Mouse (Mus musculus) cerebellum, adult 11 months (tissue): ENCODE results near the gene Atp6v1g2.
A peak's percentile ranks its signal among the peaks of the same experiment; 100 is the strongest.

Experiments used
- DNase-seq: peaks from one replicate; pipeline ENCODE4 v3.0.0; 2022

The Atp6v1g2 gene

DNA sequence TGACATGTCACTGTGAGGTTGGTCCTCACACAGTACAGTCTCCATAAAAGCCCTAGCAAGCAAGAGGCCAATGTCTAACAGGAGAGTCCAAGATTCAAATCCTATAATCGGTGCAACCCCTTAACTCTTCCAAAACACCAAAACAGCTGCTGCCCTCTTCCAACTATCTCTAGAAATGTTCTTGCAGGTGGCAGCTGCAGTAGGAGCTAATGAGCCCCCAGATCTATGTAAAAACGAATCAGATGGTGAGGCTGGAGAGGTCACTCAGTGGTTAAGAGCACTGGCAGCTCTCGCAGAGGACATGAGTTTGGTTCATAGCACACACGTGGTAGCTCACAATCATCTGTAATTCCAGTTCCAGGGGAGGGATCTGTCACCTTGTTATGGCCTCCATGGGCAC lies 22.2 kb downstream of the Atp6v1g2 start:
- no peak for DNase-seq

DNA sequence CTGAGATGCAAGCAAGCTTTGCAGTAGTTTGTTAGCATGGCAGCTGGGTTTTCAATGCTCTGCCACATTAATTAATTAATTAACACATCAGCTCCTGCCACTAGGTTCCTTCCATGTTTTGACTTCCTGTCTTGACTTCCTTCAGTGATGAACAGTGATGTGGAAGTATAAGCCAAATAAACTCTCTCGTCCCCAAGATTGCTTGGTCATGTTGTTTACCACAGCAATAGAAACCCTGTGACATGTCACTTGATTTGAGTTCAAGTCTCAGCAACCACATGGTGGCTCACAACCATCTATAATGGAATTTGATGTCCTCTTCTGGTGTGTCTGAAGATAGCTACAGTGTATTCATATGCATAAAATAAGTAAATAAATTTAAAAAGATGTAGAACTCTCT lies 23.9 kb downstream of the Atp6v1g2 start:
- no peak for DNase-seq

DNA sequence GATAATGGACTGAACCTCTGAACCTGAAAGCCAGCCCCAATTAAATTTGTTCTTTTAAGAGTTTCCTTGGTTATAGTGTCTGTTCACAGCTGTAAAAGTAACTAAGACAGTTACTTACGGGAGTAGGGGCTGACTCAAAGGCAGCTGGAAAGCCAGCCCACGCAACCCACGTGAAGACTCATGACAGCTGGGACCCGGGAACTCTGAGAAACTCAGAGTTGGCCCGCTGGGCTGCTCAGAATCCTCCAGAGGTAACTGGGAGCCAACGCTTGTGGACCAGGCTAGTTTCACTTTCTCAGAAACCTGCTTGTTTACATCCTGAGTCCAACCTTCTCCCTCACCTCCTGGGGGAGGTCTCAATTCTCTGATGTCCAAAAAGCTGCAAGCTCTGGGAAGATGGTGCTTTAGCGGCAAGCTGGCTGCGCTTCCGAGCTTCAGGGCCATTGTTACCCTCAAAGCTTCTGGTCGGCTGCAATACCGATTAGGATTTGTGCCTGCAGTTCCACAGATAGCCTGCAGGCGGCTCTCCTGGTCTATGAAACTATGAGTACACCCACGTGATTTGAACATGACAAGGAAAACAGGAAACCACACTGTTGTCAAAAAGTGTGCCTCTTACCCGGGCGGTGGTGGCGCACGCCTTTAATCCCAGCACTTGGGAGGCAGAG lies 24.5 kb downstream of the Atp6v1g2 start:
- peak; percentile 90 for DNase-seq

DNA sequence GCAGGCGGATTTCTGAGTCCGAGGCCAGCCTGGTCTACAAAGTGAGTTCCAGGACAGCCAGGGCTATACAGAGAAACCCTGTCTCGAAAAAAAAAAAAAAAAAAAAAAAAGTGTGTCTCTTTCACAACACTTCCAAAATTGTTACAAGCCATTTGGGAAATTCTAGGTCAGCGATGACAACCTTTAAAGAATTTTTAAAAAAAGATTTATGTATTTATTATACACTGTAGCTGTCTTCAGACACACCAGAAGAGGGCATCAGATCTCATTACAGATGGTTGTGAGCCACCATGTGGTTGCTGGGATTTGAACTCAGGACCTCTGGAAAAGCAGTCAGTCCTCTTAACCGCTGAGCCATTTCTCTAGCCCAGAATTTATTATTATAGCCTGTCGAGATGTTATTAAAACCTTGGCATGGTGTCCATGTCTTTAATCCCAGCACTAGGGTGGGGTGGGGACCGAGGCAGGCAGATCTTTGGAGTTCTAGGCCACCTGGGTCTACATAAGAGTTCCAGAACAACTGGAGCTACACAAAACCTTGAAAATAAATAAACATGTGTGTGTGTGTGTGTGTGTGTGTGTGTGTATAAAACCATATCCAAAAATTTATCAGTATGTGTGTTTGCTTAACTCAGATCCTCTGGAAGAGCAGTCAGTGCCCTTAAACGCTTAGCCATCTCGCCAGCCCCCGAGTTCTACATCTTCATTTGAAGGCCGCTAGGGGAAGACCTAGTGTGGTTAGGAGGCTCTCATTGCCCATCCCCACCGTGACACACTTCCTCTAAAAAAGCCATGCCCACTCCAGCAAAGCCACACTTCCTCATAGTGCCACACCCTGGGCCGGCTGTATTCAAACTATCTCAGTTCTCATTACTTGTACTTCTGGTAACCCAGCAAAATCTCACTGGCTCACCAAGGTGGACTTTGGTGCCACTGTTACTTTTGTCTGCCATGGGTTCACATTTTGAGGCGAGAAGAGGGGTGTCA lies 25.3 kb downstream of the Atp6v1g2 start:
- DNase-seq = no peak

DNA sequence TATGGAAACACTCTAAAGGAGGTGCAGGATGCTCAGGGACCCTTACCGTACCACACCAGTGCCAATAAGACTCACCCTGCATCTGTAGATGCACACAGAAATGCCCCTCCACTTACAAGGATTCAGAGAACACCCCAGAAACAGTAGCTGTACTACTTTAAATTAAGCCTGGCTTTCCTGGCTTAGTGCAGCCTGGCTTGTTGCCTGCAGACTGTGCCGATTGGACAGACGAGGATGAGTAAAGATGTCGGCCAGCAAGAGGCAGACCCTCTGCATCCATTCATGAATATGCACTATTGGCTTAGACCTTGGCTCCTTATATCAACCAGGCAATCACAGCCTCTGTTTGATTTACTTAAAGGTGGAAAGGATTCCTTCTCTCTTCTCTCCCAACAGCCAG lies 26.2 kb downstream of the Atp6v1g2 start:
- no peak for DNase-seq

DNA sequence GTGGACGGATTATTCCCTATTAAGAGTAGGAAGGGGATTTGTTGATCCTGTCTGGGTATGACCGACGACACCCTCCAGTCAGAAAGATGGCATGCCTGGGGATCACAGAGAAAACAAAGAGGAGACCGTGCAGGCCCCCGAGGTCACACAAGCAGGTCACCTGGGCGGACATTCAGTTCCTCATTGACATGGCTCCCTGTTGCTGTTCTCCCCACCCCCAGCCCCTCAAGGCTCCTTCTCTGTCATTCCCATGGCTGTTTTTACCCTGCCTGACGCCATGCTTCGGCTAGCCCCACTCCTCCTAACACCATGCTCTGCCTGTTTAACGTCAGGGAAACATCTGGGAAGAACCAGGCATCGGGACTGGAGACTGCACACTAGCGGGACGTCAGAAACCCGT lies 28.2 kb downstream of the Atp6v1g2 start:
- peak; percentile 24 for DNase-seq

DNA sequence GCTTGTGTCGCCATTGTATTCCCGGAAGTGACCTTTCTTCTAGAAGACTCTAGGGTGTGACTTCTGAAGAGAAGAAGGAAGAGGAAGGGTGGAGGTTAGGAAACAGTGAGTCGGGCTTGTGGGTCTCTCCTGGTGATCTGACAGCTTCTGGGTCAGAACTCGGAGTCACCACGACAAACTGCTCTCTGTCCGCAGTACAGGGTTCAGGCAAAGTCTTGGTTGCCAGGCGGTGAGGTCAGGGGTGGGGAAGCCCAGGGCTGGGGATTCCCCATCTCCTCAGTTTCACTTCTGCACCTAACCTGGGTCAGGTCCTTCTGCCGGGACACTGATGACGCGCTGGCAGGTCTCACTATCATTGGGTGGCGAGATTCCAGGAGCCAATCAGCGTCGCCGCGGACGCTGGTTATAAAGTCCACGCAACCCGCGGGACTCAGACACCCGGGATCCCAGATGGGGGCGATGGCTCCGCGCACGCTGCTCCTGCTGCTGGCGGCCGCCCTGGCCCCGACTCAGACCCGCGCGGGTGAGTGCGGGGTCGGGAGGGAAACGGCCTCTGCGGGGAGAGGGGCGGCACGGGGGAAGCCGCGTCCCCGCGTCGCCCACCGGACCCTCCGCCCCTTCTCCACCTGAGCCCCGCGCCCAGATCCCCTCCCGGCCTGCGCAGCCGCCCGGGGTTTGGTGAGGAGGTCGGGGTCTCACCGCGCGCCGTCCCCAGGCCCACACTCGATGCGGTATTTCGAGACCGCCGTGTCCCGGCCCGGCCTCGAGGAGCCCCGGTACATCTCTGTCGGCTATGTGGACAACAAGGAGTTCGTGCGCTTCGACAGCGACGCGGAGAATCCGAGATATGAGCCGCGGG lies 29.4 kb downstream of the Atp6v1g2 start, which contains the start of gene H2-D1:
Gene H2-D1 (plus strand): TSS at position 67 of the 859 bp plus-strand sequence.
- peak; percentile 93 for DNase-seq

DNA sequence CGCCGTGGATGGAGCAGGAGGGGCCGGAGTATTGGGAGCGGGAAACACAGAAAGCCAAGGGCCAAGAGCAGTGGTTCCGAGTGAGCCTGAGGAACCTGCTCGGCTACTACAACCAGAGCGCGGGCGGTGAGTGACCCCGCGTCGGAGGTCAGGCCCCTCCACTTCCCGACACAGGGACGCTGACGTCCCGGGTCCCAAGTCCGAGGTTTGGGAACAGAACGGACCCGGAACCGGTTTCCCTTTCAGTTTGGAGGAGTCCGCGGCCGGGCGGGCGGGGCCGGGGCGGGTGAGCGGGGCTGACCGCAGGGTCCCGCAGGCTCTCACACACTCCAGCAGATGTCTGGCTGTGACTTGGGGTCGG lies 30.0 kb downstream of the Atp6v1g2 start:
- no peak for DNase-seq

DNA sequence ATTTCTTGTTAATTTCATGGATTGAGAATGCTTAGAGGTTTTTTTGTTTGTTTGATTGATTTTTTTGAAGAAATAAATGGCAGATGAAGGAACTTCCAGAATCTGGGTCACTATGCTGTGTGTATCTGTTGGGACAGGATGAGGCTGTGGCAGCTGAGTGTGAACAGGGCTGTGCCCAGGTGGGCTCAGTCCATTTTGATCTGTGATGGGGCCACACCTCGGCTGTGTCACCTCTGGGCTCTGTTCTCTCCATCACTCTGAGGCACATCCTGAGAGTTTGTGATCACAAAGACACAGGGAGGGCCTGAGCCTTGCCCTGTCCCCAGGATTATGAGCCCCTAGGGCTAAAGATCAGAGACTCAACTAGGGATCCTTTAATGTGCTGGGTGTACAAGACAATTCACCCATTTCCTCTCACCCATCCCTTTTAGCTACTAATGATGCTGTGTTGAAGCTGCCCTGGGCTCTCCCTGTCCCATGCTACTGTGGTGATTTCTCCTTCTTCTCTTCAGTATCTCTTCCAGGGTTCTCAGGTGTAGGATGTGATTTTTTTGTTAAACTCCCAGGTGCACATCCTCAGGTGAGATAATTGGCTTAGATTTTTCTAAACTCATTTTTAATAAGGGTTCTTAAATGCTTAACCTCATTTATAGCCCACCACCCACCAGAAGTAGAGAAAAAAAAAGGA lies 34.1 kb downstream of the Atp6v1g2 start:
- DNase-seq = no peak

DNA sequence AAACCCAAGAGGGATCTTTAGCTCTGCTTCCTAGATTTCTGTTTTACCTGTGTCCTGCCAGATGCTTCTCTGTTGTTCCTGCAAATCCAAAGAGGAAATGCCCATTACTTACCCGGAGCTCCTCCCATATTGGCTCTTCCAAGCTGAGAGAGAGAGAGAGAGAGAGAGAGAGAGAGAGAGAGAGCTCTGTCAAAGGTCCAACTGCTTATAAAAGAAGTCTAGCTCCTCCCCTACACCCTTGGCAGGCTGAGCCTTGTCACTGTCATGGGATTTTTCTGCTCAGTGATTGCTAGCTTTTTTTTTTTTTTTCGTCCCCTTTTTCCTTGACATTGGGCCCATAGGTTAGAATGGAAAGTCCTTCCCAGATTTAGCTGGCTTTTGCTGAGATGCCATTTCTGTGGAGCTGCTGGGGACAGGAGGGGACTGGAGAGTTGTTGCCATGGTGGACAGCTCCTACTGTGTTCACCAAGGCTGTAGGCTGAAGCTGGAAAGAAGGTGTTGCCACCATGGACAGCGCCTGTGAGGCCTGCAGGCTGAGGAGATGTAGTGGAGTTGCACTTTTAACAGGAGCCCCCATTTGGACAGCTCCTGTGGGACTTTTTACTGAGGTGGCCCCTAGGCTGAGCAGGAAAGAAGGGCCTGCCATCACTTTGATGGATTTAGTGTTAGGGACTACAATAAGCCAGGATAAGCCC lies 36.3 kb downstream of the Atp6v1g2 start:
- DNase-seq = no peak

DNA sequence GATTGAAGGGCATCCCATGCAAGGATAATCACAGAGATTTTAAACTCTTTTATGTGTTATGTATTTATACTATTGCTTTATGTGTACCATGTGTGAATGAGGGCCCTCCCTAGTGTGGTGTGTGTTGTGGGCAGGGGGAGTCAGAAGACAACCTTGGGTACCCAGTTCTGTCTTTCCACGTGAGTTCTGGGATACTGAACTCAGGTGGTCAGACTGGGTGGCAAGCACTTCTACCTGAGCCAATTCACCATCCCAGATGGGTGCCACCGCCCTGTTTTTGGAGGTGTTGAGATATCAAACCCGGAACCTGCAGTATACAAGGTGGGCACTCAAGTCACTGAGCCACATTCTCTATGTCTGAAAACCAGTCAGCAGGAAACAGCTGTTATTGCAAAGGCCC lies 38.8 kb downstream of the Atp6v1g2 start:
- DNase-seq = no peak

DNA sequence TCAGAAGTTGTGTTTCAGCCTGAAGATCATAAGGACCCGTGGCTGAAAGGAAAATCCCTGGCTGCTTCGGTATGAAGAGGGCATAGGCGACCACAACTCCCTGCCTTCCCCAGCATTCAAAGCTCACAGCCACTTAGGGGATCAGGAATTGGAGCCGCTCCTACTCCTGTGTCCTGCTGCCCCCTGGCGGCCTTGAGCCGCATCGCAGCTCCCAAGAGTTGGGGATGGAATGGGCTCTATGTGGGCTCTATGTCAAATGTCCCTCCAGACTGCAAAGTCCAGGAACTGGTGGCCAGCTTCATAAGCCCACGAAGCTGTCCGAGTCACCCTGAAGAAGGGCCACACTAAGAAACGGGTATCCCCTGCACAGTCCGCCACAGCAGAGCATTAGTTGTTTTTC lies 41.3 kb downstream of the Atp6v1g2 start:
- peak; percentile 75 for DNase-seq

DNA sequence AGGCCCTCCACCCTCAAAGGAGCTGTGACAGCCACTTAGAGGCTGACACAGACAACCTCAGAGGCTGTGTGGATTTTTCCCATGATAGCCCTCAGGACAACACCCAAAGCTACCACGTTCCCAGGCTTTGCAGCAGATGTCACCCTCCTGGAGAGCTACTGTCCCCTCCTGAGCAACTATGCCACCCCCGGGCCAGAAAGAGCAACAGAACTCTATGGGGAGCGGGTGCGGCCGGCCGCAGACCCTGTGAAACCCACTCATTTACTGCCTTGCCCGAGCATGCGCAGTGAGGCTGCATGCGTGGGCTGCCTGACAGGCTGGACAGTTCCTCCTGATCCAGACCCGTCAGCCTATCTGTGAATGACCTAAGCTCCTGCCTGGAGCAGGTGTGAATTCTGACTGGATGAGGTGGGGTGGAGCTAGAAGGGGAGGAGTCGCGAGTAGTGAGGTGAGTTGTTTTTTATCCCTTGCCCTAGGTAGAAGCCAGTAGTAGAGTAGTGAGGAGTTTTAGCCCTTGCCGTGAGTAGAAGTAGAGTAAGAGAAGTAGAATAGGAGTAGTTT lies 42.9 kb downstream of the Atp6v1g2 start:
- no peak for DNase-seq

DNA sequence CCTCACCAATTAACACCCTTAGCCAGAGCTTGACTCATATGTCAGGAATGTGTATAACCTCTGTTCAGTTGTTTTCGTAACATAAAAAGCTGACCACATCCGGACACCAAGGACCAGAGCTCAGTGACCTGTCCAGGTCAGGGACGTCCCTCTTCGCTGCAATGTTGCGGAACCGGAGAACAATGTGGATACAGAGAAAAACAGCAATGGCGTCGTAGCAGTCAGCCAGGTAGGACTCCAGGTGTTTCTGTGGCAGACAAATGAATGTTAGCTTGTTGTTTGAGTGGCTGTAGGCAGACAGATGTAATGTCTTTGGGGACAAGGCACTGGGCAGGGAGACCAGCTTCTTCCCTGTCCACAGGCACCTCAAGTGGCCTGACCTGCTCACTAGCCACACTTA lies 44.6 kb downstream of the Atp6v1g2 start:
- DNase-seq = no peak

DNA sequence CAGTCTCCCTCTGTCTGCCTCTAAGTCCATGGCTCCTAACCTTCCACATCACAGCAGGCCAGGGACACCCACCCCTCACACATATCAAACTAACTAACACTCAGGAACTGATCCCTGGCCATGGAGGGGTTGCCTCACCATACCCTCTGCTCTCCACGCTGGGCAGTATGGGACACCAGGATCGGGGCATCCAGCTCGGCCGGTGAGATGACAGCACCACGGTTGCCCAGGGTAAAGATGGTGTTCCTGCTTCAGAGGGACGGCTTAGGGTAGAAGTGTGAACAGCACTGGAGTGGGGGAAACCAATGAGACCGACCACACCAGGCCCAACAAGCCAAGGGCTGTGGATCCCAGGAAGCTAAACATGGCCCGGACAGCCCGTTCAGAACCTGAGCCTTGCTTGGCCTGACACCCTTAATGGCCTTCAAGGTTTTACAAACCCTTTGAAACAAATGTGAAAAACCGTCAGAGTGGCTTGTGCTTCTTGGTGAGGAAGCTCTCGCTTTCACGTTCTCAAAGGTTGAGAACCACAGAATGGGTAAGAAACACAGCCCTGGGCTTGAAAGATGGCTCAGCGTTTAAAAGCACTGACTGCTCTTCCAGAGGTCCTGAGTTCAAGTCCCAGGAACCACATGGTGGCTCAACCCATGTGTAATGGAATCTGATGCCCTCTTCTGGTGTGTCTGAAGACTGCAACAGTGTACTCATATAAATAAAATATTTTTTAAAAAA lies 45.7 kb downstream of the Atp6v1g2 start:
- no peak for DNase-seq

DNA sequence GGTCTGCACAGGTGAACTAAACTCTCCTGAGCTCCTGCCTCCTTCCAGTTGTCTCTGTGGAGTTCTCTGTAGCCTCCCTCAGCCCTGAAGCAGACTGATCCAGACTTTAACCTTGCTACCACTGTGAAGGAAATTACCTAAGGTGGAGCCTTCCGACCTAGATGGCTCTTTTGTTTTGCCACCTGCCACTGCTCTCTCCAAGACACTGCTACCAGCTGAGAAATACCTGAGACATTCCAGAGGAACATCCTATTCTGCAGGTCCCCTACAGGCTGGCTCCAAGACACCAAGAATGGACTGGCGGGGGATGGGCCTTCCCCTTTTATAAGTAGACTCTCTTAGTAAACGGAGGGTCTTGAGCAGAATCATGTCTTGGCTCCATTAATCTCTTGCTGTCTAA lies 46.8 kb downstream of the Atp6v1g2 start:
- no peak for DNase-seq

DNA sequence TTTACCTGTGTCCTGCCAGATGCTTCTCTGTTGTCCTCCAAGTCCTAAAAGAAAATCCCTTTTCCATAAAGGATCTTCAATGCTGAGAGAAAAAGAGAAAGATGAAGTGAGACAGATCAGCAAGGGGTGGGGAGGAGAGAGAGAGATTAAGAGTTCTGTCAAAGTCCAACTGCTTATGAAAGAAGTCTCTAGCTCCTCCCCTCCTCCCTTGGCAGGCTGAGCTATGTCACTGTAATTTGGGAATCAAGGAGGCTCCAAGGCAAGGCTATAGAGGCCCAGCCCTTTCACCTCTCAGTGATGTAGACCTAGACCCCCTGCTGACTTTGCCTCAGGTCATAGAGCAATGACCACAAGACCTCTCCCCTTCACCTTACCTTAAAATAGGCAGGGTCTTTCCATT lies 52.0 kb downstream of the Atp6v1g2 start:
- DNase-seq = no peak
